Mouse (Mus musculus) ES-E14 (cell line): ENCODE data around the gene Lrba. TPM values are rescaled to one million over a fixed set of nuclear protein-coding genes. Genes with fewer than 3 reads are reported as not detected.

Experiments
- DNase-seq: peaks from one replicate; pipeline ENCODE4 v3.0.0-alpha.2; 2013; ENCODE audit warnings: low read depth, low spot score
- H3K27ac ChIP-seq: 2 replicates; pipeline ENCODE4 v1.5.1; 2012; ENCODE audit warnings: low read depth, mild to moderate bottlenecking, low read length, moderate library complexity, mixed read lengths; ENCODE audit not compliant: poor library complexity, insufficient read depth, severe bottlenecking
- H3K36me3 ChIP-seq: 2 replicates; pipeline ENCODE4 v1.6.1; 2012; ENCODE audit warnings: mild to moderate bottlenecking, low read length, moderate library complexity, mixed read lengths; ENCODE audit not compliant: control insufficient read depth, poor library complexity, insufficient read depth, severe bottlenecking
- H3K4me1 ChIP-seq, 2 experiments: fragments of 150-350 bp in 1 of 2; sonication (generic) in 1 of 2; 2 replicates each; pipeline ENCODE4 v1.6.1; 2012; ENCODE audit warnings: low read length in 2 of 2, mild to moderate bottlenecking in 1 of 2, mixed read lengths in 1 of 2; ENCODE audit not compliant: control insufficient read depth in 2 of 2, insufficient read depth in 2 of 2, poor library complexity in 1 of 2
- H3K4me3 ChIP-seq, 2 experiments: fragments of 150-350 bp in 1 of 2; sonication (generic) in 1 of 2; 2 replicates each; pipeline ENCODE4 v1.5.1; 2012; ENCODE audit warnings: low read length in 2 of 2, low read depth in 1 of 2, mild to moderate bottlenecking in 1 of 2, mixed read lengths in 1 of 2; ENCODE audit not compliant: insufficient read depth in 1 of 2, poor library complexity in 1 of 2, severe bottlenecking in 1 of 2
- H3K9ac ChIP-seq: 2 replicates; pipeline ENCODE4 v1.6.1; 2012; ENCODE audit warnings: low read depth, mild to moderate bottlenecking, low read length, mixed read lengths; ENCODE audit not compliant: poor library complexity, insufficient read depth, severe bottlenecking
- H3K9me3 ChIP-seq: fragments of 150-350 bp; sonication (generic); 2 replicates; pipeline ENCODE4 v1.6.1; 2012; ENCODE audit warnings: low read depth, mild to moderate bottlenecking, low read length; ENCODE audit not compliant: control insufficient read depth, insufficient read depth
- CHD2 ChIP-seq: IDR thresholded peaks from 2 replicates; pipeline ENCODE4 v1.6.1; 2014; ENCODE audit warnings: mild to moderate bottlenecking, low read depth, low read length, inconsistent platforms
- HCFC1 ChIP-seq: IDR thresholded peaks from 2 replicates; pipeline ENCODE4 v1.6.1; 2012; ENCODE audit warnings: low read length, inconsistent platforms, borderline replicate concordance; ENCODE audit not compliant: insufficient read depth
- MAFK ChIP-seq: IDR thresholded peaks from 2 replicates; pipeline ENCODE4 v1.6.1; 2014; ENCODE audit warnings: mild to moderate bottlenecking, low read depth, low read length, inconsistent platforms; ENCODE audit not compliant: insufficient read depth
- ZC3H11A ChIP-seq: IDR thresholded peaks from 2 replicates; pipeline ENCODE4 v1.6.1; 2012; ENCODE audit warnings: low read depth, mild to moderate bottlenecking, inconsistent platforms, low read length, borderline replicate concordance
- ZNF384 ChIP-seq: IDR thresholded peaks from 2 replicates; pipeline ENCODE4 v1.6.1; 2012; ENCODE audit warnings: low read depth, low read length, inconsistent platforms
- in situ Hi-C, 2 experiments: fragments of 600-800 bp; cut with MboI; formaldehyde crosslinking; loops; one replicate each; pipeline ENCODE4 v1.15.1; 2025; ENCODE audit warnings: low sequenced_read_pairs in 2 of 2, inconsistent platforms in 1 of 2; ENCODE audit not compliant: unreplicated experiment in 2 of 2
- total RNA-seq: library from RNA; depleted of rRNA; stranded (reverse); fragments of 300-350 nt; gene quantifications from 2 replicates; pipeline ENCODE4 v1.2.3, GENCODE M21; 2012

Lrba gene
- total RNA-seq, 1 experiment, result 14.7 TPM

GRCm38 (mm10) chr3:86567312-86567711, 342.8 kb downstream of the Lrba start:
- DNase-seq, result no peak
- H3K36me3 ChIP-seq, result no peaks in the 10 kb centered on the region
- no peak overlapping the region for H3K9ac ChIP-seq
- no peaks in the 10 kb centered on the region for H3K9me3 ChIP-seq
- H3K4me1 ChIP-seq, result no peaks in the 10 kb centered on the region
- in situ Hi-C loops, result no loop called here
- H3K27ac ChIP-seq, result no peak overlapping the region
- TF ChIP-seq MAFK, result no peak
- H3K4me3 ChIP-seq, result no peak overlapping the region

- H3K27ac ChIP-seq, result no peak overlapping the region
- H3K9ac ChIP-seq, result no peak overlapping the region
- DNase-seq, result no peak
- TF ChIP-seq CHD2, result no peak
- H3K9me3 ChIP-seq, result no peaks in the 10 kb centered on the region
- no peaks in the 10 kb centered on the region for H3K36me3 ChIP-seq
- H3K4me1 ChIP-seq, result no peaks in the 10 kb centered on the region
- H3K4me3 ChIP-seq, result no peak overlapping the region
- in situ Hi-C loops, result no loop called here
Measured at GRCm38 (mm10) chr3:86571518-86571917, 347.0 kb downstream of the Lrba start.

DNA sequence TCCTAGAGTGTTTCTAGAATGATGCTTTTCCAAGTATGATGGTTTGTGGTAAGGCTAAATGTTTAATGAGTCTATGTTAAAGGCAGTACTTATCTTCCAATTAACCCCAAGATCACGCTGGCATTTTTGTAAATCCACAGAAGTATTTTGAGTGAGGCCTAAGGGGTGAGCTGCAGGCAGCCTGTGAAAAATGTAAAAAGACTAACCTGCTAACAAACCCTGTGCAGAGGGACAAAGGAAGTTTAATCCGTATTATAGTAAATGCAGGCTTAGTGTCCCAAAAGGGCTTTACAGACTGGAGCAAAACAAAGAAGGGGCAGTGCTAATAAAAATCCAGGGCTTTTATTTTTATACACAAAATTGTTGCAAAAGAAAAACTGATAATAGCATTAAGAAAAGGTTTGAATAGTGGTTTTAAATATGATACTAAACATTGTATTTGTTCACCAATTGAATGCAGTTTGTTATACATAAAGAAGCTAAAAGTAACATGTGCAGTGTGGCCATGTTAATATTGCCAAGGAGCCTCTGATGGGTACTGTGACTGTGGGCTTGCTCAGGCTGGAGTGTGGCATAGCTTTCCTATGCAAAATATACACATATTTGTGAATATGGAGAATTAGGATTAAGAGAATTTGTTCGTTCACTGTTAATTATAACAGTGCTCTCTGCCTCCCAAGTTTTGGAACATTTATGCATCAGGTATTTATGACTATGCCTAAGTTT, 348.2 kb downstream of the Lrba start:
- in situ Hi-C loops, result no loop called here
- H3K36me3 ChIP-seq, result no peaks in the 10 kb centered on the region
- no peak for DNase-seq
- no peaks in the 10 kb centered on the region for H3K4me1 ChIP-seq
- no peak overlapping the region for H3K9ac ChIP-seq
- no peaks in the 10 kb centered on the region for H3K9me3 ChIP-seq
- H3K27ac ChIP-seq, result no peak overlapping the region
- TF ChIP-seq ZC3H11A (no peak), CHD2 (no peak), ZNF384 (no peak), HCFC1 (no peak), MAFK (no peak)
- H3K4me3 ChIP-seq, result no peak overlapping the region

- H3K9me3 ChIP-seq, result no peaks in the 10 kb centered on the region
- no peaks in the 10 kb centered on the region for H3K36me3 ChIP-seq
- no peak for TF ChIP-seq MAFK
- TF ChIP-seq HCFC1, result no peak
- no peak for TF ChIP-seq ZNF384
- TF ChIP-seq ZC3H11A, result no peak
- no peak for TF ChIP-seq CHD2
- H3K4me1 ChIP-seq, result no peaks in the 10 kb centered on the region
- H3K4me3 ChIP-seq, result no peak overlapping the region
- H3K9ac ChIP-seq, result no peak overlapping the region
- DNase-seq, result no peak
- H3K27ac ChIP-seq, result no peak overlapping the region
- in situ Hi-C loops, result no loop called here
Measured at GRCm38 (mm10) chr3:86575312-86575711, 350.8 kb downstream of the Lrba start.

- in situ Hi-C loops, result no loop called here
- DNase-seq, result no peak
- H3K27ac ChIP-seq, result no peak overlapping the region
- no peaks in the 10 kb centered on the region for H3K9me3 ChIP-seq
- H3K36me3 ChIP-seq, result no peaks in the 10 kb centered on the region
- no peak overlapping the region for H3K4me3 ChIP-seq
- H3K9ac ChIP-seq, result no peak overlapping the region
- no peaks in the 10 kb centered on the region for H3K4me1 ChIP-seq
- no peak for TF ChIP-seq MAFK
- no peak for TF ChIP-seq ZC3H11A
- TF ChIP-seq ZNF384, result no peak
- no peak for TF ChIP-seq CHD2
- TF ChIP-seq HCFC1, result no peak
Measured at GRCm38 (mm10) chr3:86602284-86602683, 377.8 kb downstream of the Lrba start.
